1 mouse cellular context compared by ENCODE assay signal in genomic region chr11:98203351-98203911, GRCm38 (mm10).
TF ChIP-seq lines count a peak whose summit lies in the region.

No protein-coding gene starts in this region.

TF ChIP-seq in CH12.LX, 34 proteins besides CTCF, POLR2A, EP300 and RAD21 (continued from another document):
- TF ChIP-seq POLR2AphosphoS2 (IDR thresholded peaks at IDR 0.05; ENCODE audit: low read depth, low read length) (peak; percentile 56; the same call in 1 of the 2 replicates), NELFE (IDR thresholded peaks at IDR 0.05; ENCODE audit: low read depth, low read length) (no peak; the same call in 1 of the 2 replicates), MEF2A (IDR thresholded peaks at IDR 0.05; ENCODE audit: borderline replicate concordance, low read depth, low read length) (0 out of 2 replicates have a peak, but pooled peaks have one; percentile 5), JUND (conservative IDR thresholded peaks at IDR 0.05; ENCODE audit: low read depth, low read length) (no peak), USF1 (IDR thresholded peaks at IDR 0.05; ENCODE audit: low read depth, low read length) (no peak), MAFK (IDR thresholded peaks at IDR 0.05; ENCODE audit: insufficient replicate concordance, low read length) (no peak), MXI1 (IDR thresholded peaks at IDR 0.05; ENCODE audit: low read depth, low read length) (peak; percentile 35; the same call in 1 of the 2 replicates)
